Mouse (Mus musculus): ENCODE measurements around the gene Mmp28.

GRCm38 (mm10) chr11:83398724-83399123 is 64.1 kb downstream of the Mmp28 start:
- TF ChIP-seq CTCF (IDR thresholded peaks at IDR 0.05): no peak
- no peak for TF ChIP-seq POLR2A (IDR thresholded peaks at IDR 0.05; ENCODE audit: insufficient read depth, low read depth, low read length)
